Mouse (Mus musculus) cerebellum, adult 11 months (tissue): ENCODE data around the gene Pde12.
A peak's percentile ranks its signal among the peaks of the same experiment; 100 is the strongest.
"Not testable (repeated sequence)": the region's sequence is repeated elsewhere in the genome, so short reads cannot be mapped to it uniquely, and the experiment has no call there.

Experiments
- DNase-seq: peaks from one replicate; pipeline ENCODE4 v3.0.0; 2022

The Pde12 gene

GRCm38 (mm10) chr14:26669292-26670073 is at the start of gene Pde12:
TSS of gene Pde12 (minus strand) at chr14:26669883.
- peak; percentile 85 for DNase-seq

GRCm38 (mm10) chr14:26705246-26705645 is 35.6 kb upstream of the Pde12 start:
- not testable (repeated sequence) for DNase-seq

- DNase-seq: no peak
Measured at GRCm38 (mm10) chr14:26697912-26698311, 28.2 kb upstream of the Pde12 start.

GRCm38 (mm10) chr14:26692974-26693373 is 23.3 kb upstream of the Pde12 start, which contains the start of gene Dnah12:
TSS of gene Dnah12 (plus strand) at chr14:26693274.
- DNase-seq: no peak

GRCm38 (mm10) chr14:26691363-26691762 is 21.7 kb upstream of the Pde12 start:
- DNase-seq: no peak

- DNase-seq: no peak
Measured at GRCm38 (mm10) chr14:26690727-26691126, 21.0 kb upstream of the Pde12 start.

GRCm38 (mm10) chr14:26675791-26676190 is 6.1 kb upstream of the Pde12 start:
- DNase-seq: no peak

- DNase-seq: peak; percentile 7
Measured at GRCm38 (mm10) chr14:26675371-26675770, 5.7 kb upstream of the Pde12 start.

- not testable (repeated sequence) for DNase-seq
Measured at GRCm38 (mm10) chr14:26674476-26675169, 4.9 kb upstream of the Pde12 start.

- DNase-seq: not testable (repeated sequence)
Measured at GRCm38 (mm10) chr14:26671870-26672615, 2.4 kb upstream of the Pde12 start.

- no peak for DNase-seq
Measured at GRCm38 (mm10) chr14:26670964-26671363, 1.3 kb upstream of the Pde12 start.

- DNase-seq: peak; percentile 22
Measured at GRCm38 (mm10) chr14:26668371-26669291, 1.1 kb downstream of the Pde12 start.

GRCm38 (mm10) chr14:26667991-26668370 is 1.7 kb downstream of the Pde12 start:
- DNase-seq: no peak

- no peak for DNase-seq
Measured at GRCm38 (mm10) chr14:26663851-26664250, 5.8 kb downstream of the Pde12 start.

- no peak for DNase-seq
Measured at GRCm38 (mm10) chr14:26662488-26662887, 7.2 kb downstream of the Pde12 start.

- no peak for DNase-seq
Measured at GRCm38 (mm10) chr14:26662016-26662415, 7.7 kb downstream of the Pde12 start.

GRCm38 (mm10) chr14:26660233-26660632 is 9.4 kb downstream of the Pde12 start:
- no peak for DNase-seq

- DNase-seq: no peak
Measured at GRCm38 (mm10) chr14:26658178-26658577, 11.5 kb downstream of the Pde12 start.

GRCm38 (mm10) chr14:26651901-26652300 is 17.8 kb downstream of the Pde12 start:
- no peak for DNase-seq

GRCm38 (mm10) chr14:26647811-26648210 is 21.9 kb downstream of the Pde12 start:
- DNase-seq: no peak

- DNase-seq: no peak
Measured at GRCm38 (mm10) chr14:26645989-26646650, 23.6 kb downstream of the Pde12 start.
